Comparison of ENCODE assay signal across 18 mouse cellular contexts in genomic region chr12:98444860-98445259, GRCm38 (mm10).
"Had no signal": no experiment of that assay in that cellular context is flagged by ENCODE, and none has a peak within 500 bp of the region (broad histone marks: within the 10 kb centered on the region; RNA-seq: fewer than 3 reads in every experiment).

No protein-coding gene starts in this region.

- H3K27me3 ChIP-seq: midbrain, embryonic 12.5 days; neural tube, embryonic 13.5 days; neural tube, embryonic 15.5 days had no signal

- H3K4me1 ChIP-seq: midbrain, embryonic 10.5 days; midbrain, embryonic 12.5 days had no signal

- H3K27ac ChIP-seq: midbrain, embryonic 10.5 days; midbrain, embryonic 12.5 days; neural tube, embryonic 13.5 days; neural tube, embryonic 15.5 days had no signal

- ATAC-seq: midbrain, embryonic 16.5 days had no signal

- H3K4me3 ChIP-seq: midbrain, embryonic 10.5 days; midbrain, embryonic 12.5 days; myocyte; neural tube, embryonic 13.5 days; neural tube, embryonic 15.5 days had no signal

- H3K36me3 ChIP-seq: neural tube, embryonic 13.5 days; neural tube, embryonic 15.5 days had no signal

- DNase-seq: lung, embryonic 14.5 days; lung, postnatal 10 days; lung, postnatal 4 days; midbrain, embryonic 14.5 days; retina, postnatal 1 day; right cerebral cortex, adult 18-20 months; right cerebral cortex, postnatal 25 days; right cerebral cortex, postnatal 4 days; spleen, adult 18-20 months; thymus, adult 18-20 months; thymus, postnatal 14 days; thymus, postnatal 36 days had no signal

- H3K9me3 ChIP-seq: midbrain, embryonic 10.5 days; midbrain, embryonic 12.5 days; neural tube, embryonic 13.5 days; neural tube, embryonic 15.5 days had no signal

- H3K4me2 ChIP-seq: lung, embryonic 14.5 days; midbrain, embryonic 12.5 days; neural tube, embryonic 13.5 days; neural tube, embryonic 15.5 days had no signal

- H3K9ac ChIP-seq: lung, embryonic 14.5 days; midbrain, embryonic 12.5 days; neural tube, embryonic 13.5 days; neural tube, embryonic 15.5 days had no signal
